Mouse (Mus musculus): Measurements from ENCODE around the gene Rpap2. TPM values are rescaled to one million over a fixed set of nuclear protein-coding genes. Genes with fewer than 3 reads are reported as not detected.

Rpap2 gene
- polyA plus RNA-seq, 1 experiment from 2014 or later, result 10.5 TPM

- Histone ChIP-seq H3K9me3 (replicated peaks) (no peaks in the 10 kb centered on the region), H3K4me1 (replicated peaks) (no peaks in the 10 kb centered on the region)
- 82% methylated on average over 8 of the region's 8 CpGs for WGBS
These were observed 41.2 kb downstream of the Rpap2 start for GRCm38 (mm10) chr5:107638366-107638765.

GRCm38 (mm10) chr5:107644595-107644994, 47.4 kb downstream of the Rpap2 start:
- Histone ChIP-seq H3K9ac (no peak overlapping the region), H3K4me3 (no peak overlapping the region), H3K4me1 (replicated peaks) (no peaks in the 10 kb centered on the region), H3K27ac (no peak overlapping the region), H3K9me3 (replicated peaks) (no peaks in the 10 kb centered on the region), H3K4me2 (no peak overlapping the region), H3K36me3 (no peaks in the 10 kb centered on the region), H3K27me3 (no peaks in the 10 kb centered on the region)
- WGBS, result 53% methylated on average over 2 of the region's 2 CpGs
- ATAC-seq (replicated peaks; ENCODE audit: insufficient number of reproducible peaks, insufficient read depth, low FRiP score, low read depth), result no peak

More at GRCm38 (mm10) chr5:107638366-107638765, 41.2 kb downstream of the Rpap2 start:
- Histone ChIP-seq H3K4me2 (no peak overlapping the region), H3K9ac (no peak overlapping the region), H3K36me3 (no peaks in the 10 kb centered on the region), H3K27me3 (no peaks in the 10 kb centered on the region), H3K4me3 (no peak overlapping the region), H3K27ac (no peak overlapping the region)
- ATAC-seq (replicated peaks; ENCODE audit: insufficient number of reproducible peaks, insufficient read depth, low FRiP score, low read depth), result no peak

GRCm38 (mm10) chr5:107645935-107646334, 48.8 kb downstream of the Rpap2 start:
- no peak for ATAC-seq (replicated peaks; ENCODE audit: insufficient number of reproducible peaks, insufficient read depth, low FRiP score, low read depth)
- Histone ChIP-seq H3K36me3 (no peaks in the 10 kb centered on the region), H3K4me1 (replicated peaks) (no peaks in the 10 kb centered on the region), H3K4me2 (no peak overlapping the region), H3K27me3 (no peaks in the 10 kb centered on the region), H3K9ac (no peak overlapping the region), H3K27ac (no peak overlapping the region), H3K9me3 (replicated peaks) (no peaks in the 10 kb centered on the region), H3K4me3 (no peak overlapping the region)
- WGBS, result 88% methylated on average over 2 of the region's 2 CpGs

GRCm38 (mm10) chr5:107647580-107647979, 50.4 kb downstream of the Rpap2 start:
- H3K9me3 ChIP-seq (replicated peaks), result no peaks in the 10 kb centered on the region
- H3K4me3 ChIP-seq, result no peak overlapping the region
- no peak overlapping the region for H3K4me2 ChIP-seq
- no peaks in the 10 kb centered on the region for H3K36me3 ChIP-seq
- 78% methylated on average over 4 of the region's 4 CpGs for WGBS
- H3K27me3 ChIP-seq, result no peaks in the 10 kb centered on the region
- ATAC-seq (replicated peaks; ENCODE audit: insufficient number of reproducible peaks, insufficient read depth, low FRiP score, low read depth), result no peak
- H3K4me1 ChIP-seq (replicated peaks), result no peaks in the 10 kb centered on the region
- no peak overlapping the region for H3K9ac ChIP-seq
- H3K27ac ChIP-seq, result no peak overlapping the region

- H3K27ac ChIP-seq, result no peak overlapping the region
- H3K27me3 ChIP-seq, result no peaks in the 10 kb centered on the region
- no peak for ATAC-seq (replicated peaks; ENCODE audit: insufficient number of reproducible peaks, insufficient read depth, low FRiP score, low read depth)
- H3K4me3 ChIP-seq, result no peak overlapping the region
- H3K4me1 ChIP-seq (replicated peaks), result no peaks in the 10 kb centered on the region
- no peaks in the 10 kb centered on the region for H3K36me3 ChIP-seq
- H3K9ac ChIP-seq, result no peak overlapping the region
- H3K4me2 ChIP-seq, result no peak overlapping the region
- 71% methylated on average over 5 of the region's 5 CpGs for WGBS
- H3K9me3 ChIP-seq (replicated peaks), result no peaks in the 10 kb centered on the region
These were observed 51.5 kb downstream of the Rpap2 start for GRCm38 (mm10) chr5:107648552-107649125.

GRCm38 (mm10) chr5:107649680-107650079, 52.5 kb downstream of the Rpap2 start:
- Histone ChIP-seq H3K9ac (no peak overlapping the region), H3K9me3 (replicated peaks) (no peaks in the 10 kb centered on the region), H3K36me3 (no peaks in the 10 kb centered on the region), H3K4me2 (no peak overlapping the region), H3K4me1 (replicated peaks) (no peaks in the 10 kb centered on the region), H3K27me3 (no peaks in the 10 kb centered on the region), H3K4me3 (no peak overlapping the region), H3K27ac (no peak overlapping the region)
- ATAC-seq (replicated peaks; ENCODE audit: insufficient number of reproducible peaks, insufficient read depth, low FRiP score, low read depth), result no peak
- 67% methylated on average over 2 of the region's 2 CpGs for WGBS

GRCm38 (mm10) chr5:107650427-107650826, 53.3 kb downstream of the Rpap2 start:
- no peaks in the 10 kb centered on the region for H3K36me3 ChIP-seq
- no peaks in the 10 kb centered on the region for H3K9me3 ChIP-seq (replicated peaks)
- no peak overlapping the region for H3K4me3 ChIP-seq
- no peaks in the 10 kb centered on the region for H3K27me3 ChIP-seq
- no peaks in the 10 kb centered on the region for H3K4me1 ChIP-seq (replicated peaks)
- H3K4me2 ChIP-seq, result no peak overlapping the region
- ATAC-seq (replicated peaks; ENCODE audit: insufficient number of reproducible peaks, insufficient read depth, low FRiP score, low read depth), result no peak
- no peak overlapping the region for H3K27ac ChIP-seq
- H3K9ac ChIP-seq, result no peak overlapping the region
- 73% methylated on average over 1 of the region's 1 CpGs for WGBS

- Histone ChIP-seq H3K4me3 (no peak overlapping the region), H3K4me1 (replicated peaks) (no peaks in the 10 kb centered on the region), H3K36me3 (no peaks in the 10 kb centered on the region), H3K27ac (no peak overlapping the region), H3K27me3 (no peaks in the 10 kb centered on the region), H3K9me3 (replicated peaks) (no peaks in the 10 kb centered on the region), H3K9ac (no peak overlapping the region), H3K4me2 (no peak overlapping the region)
- WGBS, result 80% methylated on average over 4 of the region's 4 CpGs
- ATAC-seq (replicated peaks; ENCODE audit: insufficient number of reproducible peaks, insufficient read depth, low FRiP score, low read depth), result no peak
These were observed 55.0 kb downstream of the Rpap2 start for GRCm38 (mm10) chr5:107652055-107652660.

GRCm38 (mm10) chr5:107678392-107678791, 81.2 kb downstream of the Rpap2 start:
- no peak overlapping the region for H3K4me2 ChIP-seq
- no peaks in the 10 kb centered on the region for H3K27me3 ChIP-seq
- no peaks in the 10 kb centered on the region for H3K36me3 ChIP-seq
- H3K4me3 ChIP-seq, result no peak overlapping the region
- no peaks in the 10 kb centered on the region for H3K9me3 ChIP-seq (replicated peaks)
- H3K9ac ChIP-seq, result no peak overlapping the region
- H3K4me1 ChIP-seq (replicated peaks), result no peaks in the 10 kb centered on the region
- H3K27ac ChIP-seq, result no peak overlapping the region
- no peak for ATAC-seq (replicated peaks; ENCODE audit: insufficient number of reproducible peaks, insufficient read depth, low FRiP score, low read depth)
- WGBS, result 56% methylated on average over 5 of the region's 5 CpGs

GRCm38 (mm10) chr5:107681300-107681699, 84.1 kb downstream of the Rpap2 start:
- Histone ChIP-seq H3K27ac (no peak overlapping the region), H3K9me3 (replicated peaks) (no peaks in the 10 kb centered on the region), H3K4me1 (replicated peaks) (no peaks in the 10 kb centered on the region), H3K9ac (no peak overlapping the region), H3K4me3 (no peak overlapping the region), H3K27me3 (no peaks in the 10 kb centered on the region), H3K4me2 (no peak overlapping the region), H3K36me3 (no peaks in the 10 kb centered on the region)
- whole genome bisulfite sequencing, result 78% methylated on average over 5 of the region's 5 CpGs
- ATAC-seq (replicated peaks; ENCODE audit: insufficient number of reproducible peaks, insufficient read depth, low FRiP score, low read depth), result no peak

- no peak overlapping the region for H3K4me3 ChIP-seq
- H3K27ac ChIP-seq, result no peak overlapping the region
- no peak overlapping the region for H3K4me2 ChIP-seq
- H3K36me3 ChIP-seq, result no peaks in the 10 kb centered on the region
- H3K27me3 ChIP-seq, result 0 out of 2 replicates have a peak, but pooled peaks cover 2% of the 10 kb centered on the region
- no peaks in the 10 kb centered on the region for H3K9me3 ChIP-seq (replicated peaks)
- H3K9ac ChIP-seq, result no peak overlapping the region
- WGBS, result 71% methylated on average over 2 of the region's 2 CpGs
- no peak for ATAC-seq (replicated peaks; ENCODE audit: insufficient number of reproducible peaks, insufficient read depth, low FRiP score, low read depth)
- H3K4me1 ChIP-seq (replicated peaks), result peaks cover 7% of the 10 kb centered on the region; the same call in 1 of the 2 replicates
These were observed 87.2 kb downstream of the Rpap2 start for GRCm38 (mm10) chr5:107684380-107684779.

GRCm38 (mm10) chr5:107687161-107687560, 90.0 kb downstream of the Rpap2 start:
- 94% methylated on average over 5 of the region's 5 CpGs for WGBS
- Histone ChIP-seq H3K36me3 (no peaks in the 10 kb centered on the region), H3K9me3 (replicated peaks) (no peaks in the 10 kb centered on the region), H3K27me3 (0 out of 2 replicates have a peak, but pooled peaks cover 2% of the 10 kb centered on the region), H3K9ac (no peak overlapping the region), H3K4me3 (no peak overlapping the region), H3K4me2 (no peak overlapping the region), H3K4me1 (replicated peaks) (peaks cover 7% of the 10 kb centered on the region; the same call in 1 of the 2 replicates), H3K27ac (no peak overlapping the region)
- ATAC-seq (replicated peaks; ENCODE audit: insufficient number of reproducible peaks, insufficient read depth, low FRiP score, low read depth), result no peak
